Mouse (Mus musculus) CD8-positive naive resting alpha-beta T cell, adult 2 months (primary cell): ENCODE data around the gene Ywhaq.

ENCODE experiments used
- DNase-seq, 2 experiments: peaks; one replicate each; pipeline ENCODE4 v3.0.0; 2022; ENCODE audit warnings: low read depth in 2 of 2, low spot score in 2 of 2

Gene Ywhaq

DNA sequence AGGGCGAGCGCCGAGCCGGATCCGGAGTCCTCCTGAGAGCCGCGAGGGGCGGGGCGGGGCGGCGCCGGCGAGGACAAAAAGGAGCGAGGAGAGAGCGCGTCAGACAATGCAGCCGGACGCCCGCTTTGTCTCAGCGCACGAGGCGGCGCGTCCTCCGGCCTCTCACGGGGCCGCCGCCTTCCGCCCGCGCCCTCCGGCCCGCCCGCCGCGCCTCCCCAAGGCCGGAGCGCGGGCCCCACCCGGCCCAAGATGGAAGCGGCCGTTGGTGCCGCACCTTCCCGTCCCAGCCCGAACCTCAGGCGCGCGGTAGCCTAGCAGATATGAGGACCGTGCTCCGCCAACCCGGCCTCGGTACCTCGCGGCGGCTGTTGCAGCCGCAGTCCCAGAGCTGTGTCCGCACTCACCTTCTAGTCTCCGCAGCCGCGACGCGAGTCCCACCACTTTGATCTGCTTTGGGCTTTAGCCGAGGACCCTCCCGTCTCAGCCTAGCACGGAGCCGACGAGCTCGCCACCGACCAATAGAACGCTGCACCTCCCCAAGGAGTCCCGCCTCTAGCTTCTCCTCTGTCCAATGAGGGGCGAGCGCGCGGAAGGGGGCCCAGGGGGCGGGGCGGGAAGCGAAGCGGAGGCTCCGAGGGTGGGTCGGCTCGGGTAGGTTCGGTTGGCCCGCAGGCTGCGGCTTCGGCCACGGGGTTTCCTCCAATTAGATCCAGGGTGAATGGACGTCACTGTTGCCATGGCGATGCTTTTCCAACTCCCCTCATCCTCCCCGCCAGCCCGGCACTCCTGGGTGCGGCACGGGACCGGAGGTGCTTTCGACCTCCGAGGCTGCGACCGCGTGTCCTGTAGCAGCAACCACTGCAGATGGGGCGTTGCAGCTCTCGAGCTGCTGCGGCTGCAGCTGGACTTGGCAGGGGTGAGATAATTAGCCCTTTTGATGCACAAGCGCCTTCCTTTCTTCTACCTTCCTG is at the start of gene Ywhaq:
Gene Ywhaq (minus strand): TSS at position 538 of the 971 bp plus-strand sequence.
- DNase-seq = peak; percentile 84 to 89

DNA sequence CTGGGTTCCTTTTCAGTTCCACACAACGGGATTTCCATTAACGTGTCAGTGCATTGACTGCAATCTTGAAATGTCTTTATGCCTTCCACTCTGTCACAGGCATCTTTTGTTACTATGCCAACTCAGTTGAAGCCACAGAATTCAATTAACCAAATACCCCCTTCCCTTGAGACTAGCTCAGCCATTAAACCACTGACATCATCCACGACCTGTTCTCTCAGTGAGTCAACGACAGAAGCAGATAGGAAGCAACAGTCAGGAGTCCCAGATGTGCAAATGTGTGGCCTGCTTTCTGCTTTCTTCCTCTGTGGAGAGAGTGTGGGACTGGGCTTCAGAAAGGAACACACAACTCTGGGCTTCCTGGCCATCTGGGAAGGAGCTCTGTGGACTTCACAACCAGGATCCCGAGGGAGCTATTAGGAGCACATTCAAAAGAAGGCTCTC is 46.0 kb upstream of the Ywhaq start:
- no peak for DNase-seq

DNA sequence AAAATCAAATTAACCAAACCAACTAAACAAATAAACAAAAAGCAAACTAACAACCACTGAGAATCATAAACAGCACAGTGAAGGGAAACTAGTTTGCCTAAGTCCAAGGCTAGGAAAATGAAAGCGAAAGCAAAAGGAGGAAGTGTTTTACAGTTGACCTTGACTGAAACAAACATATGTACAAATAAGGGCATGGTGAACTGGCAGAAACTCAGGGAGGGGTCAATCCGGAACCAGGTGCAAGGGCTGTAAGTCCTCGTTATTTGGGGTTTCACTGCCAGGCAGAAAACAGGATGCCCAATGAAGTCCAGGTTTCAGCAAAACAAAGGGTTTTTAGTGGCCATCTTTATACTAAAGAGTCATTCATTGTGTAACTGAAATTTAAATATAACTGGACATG is 45.2 kb upstream of the Ywhaq start:
- no peak for DNase-seq

DNA sequence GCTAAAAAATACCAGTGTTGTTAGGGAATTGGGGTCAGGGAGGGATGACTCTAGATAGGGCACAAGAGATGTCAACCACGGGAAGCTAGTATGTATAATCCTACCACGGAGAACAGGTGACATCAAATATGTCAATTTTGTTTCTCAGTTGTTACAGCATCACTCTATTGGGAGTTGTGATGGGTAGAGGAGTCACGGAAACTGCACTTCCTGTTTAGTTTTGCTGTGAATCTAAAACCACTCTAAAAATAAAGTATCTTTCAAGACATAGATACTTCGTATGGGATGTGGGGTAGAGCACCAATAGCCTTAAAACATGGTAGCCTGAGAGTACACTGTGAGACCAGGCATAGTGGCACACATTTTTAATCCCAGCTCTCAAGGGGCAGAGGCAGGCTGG is 42.2 kb upstream of the Ywhaq start:
- no peak for DNase-seq

DNA sequence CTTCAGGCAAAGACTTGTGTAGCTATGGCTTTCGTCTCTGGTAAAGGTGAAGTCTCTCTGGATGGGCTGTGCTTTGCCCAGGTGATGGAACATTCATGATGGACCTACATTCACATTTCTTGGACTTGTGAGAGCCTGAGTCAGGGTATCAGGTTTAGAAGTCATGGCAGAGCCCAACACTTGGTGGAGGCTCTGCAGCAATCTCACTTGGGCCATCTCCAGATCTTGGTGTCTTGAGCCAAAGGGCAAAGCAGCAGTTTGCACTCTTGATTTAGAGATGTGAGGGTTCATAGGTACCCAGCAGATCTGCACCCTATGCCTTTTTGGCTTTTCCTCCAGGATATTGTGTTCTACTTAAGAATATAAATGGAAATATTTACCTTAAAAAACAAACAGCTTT is 38.6 kb upstream of the Ywhaq start:
- DNase-seq = no peak

DNA sequence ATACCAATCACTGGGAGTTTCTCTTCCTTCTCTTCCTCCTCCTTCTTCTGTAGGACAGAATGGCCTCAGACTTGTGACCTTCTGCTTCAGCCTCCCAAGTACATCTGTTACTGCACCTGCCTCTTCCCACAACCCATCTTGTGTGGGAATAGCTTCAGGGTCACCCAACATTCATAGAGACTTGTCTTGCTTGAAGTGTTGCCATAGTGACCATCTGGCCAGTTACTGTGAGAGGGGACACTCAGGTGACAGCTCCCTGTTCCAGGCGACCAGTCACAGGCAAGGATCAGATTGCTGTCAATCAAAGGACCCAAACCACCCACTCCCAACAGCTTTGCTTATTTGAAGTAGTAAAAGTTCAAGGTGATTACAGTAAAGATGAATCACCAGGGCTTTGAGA is 34.3 kb upstream of the Ywhaq start:
- peak in 1 of 2 experiments; percentile 14 for DNase-seq

DNA sequence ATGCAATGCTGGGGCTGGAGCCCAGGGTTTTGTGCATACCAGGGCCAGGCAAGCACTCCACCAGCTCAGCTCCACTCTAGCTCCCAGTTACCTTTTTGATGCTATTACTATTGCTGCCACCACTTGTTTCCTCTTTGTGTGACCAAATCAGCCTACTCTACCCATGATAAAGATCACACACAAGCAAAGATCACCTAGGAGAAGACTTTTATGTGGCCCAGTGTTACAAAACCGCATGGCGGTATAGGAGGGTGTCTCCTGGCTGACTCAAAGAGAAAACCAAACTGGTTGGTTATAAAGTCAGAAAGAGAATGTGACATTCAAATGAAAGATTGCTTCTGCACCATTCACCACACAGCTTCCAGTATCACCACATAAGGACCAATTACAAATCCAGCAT is 33.9 kb upstream of the Ywhaq start:
- peak; percentile 61 to 71 for DNase-seq

DNA sequence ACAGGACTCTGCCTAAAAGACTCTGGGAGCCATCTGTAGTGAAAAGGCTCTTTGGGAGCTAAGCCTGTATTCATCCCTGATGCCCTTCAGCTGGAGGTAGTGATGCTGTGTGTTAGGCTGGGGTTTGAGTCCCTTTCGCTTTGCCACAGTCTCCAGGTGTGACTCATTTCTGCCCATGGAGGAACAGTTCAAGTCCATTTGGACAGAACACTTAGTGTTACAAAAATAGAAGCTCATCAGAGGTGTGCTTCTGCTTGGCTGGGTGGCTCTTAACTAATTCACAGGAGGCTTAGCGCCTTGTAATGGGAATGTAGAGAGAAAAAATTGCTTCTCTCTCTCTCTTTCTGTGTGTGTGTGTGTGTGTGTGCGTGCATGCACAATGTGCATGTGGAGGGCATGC is 26.3 kb upstream of the Ywhaq start:
- no peak for DNase-seq

DNA sequence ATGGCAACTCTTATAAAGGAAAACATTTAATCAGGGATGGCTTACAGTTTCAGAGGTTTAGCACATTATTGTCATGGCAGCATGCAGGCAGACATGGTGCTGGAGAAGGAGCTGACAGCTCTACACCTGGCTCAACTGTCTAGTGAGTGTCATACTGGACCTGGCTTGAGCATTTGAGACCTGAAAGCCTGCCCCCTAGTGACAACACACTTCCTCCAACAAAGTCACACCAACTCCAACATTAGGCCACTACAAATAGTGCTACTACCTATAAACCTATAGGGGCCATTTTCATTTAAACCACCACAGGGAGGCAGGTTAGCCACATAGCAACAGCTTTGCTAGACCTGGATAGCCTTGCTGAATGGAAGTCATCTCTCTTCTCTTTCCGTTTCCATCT is 24.4 kb upstream of the Ywhaq start:
- no peak for DNase-seq

DNA sequence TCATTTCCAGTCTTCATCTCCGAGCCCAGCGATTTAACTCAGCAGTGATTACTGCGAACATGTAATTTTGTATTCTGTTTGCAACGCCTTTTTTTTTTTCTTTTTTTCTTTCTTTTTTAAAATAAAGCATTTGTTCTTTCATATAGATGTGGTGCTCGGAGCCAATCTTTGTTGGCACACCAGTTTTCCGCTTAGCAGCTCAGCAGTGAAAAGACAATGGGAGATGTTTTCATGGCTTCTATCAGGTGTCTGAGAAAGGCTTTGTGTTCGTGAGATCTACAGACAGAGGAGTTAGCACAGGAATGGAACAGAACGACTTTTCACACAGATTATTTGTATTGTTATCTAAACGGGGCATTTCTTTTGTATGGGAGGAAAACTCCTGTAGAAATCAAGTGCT is 22.0 kb upstream of the Ywhaq start:
- DNase-seq = no peak

DNA sequence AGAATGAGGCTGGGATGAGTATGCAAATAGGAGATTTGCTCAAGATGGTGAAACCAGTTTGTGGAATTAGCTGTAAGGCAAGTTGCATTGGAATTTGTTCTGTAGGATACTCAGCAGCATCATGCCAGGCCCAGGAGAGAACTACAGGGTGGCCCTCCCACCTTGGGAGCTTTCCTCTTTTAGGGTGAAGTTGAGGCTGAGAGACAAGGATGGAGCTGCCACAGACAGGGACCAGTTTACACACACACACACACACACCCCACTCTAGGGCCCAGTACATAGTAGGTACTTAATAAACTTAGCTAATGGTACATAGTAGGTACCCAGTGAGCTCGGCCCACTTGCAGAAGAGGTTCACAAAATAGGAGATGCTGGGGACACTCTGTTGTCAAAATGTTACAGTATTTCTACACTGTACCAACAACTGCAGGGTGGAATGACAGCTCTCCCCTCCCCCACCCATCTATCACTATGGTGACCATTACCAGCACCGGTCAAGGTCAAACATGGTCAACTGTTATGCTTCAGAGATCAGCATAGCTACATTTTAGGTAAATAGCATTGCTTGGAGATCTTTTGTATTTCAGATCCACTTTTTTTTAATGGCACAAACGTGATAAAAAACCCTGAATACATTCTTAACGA is 21.4 kb upstream of the Ywhaq start:
- DNase-seq = no peak

DNA sequence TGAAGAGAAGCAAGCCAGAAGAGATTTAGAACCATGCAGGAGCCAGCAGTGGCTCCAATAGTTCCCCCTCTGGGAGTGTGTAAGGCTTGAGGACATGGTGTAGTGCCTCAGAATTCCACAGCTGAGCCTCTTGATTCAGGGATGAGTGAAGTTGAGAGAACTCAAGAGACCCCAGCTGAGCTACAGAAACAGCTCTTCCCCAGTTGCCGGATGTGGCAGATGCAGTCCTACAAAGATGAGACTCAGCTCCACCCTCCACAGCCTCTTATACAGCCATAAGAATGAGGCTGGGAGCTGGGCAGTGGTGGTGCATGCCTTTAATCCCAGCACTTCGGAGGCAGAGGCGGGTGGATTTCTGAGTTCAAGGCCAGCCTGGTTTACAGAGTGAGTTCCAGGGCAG is 20.9 kb upstream of the Ywhaq start:
- no peak for DNase-seq

DNA sequence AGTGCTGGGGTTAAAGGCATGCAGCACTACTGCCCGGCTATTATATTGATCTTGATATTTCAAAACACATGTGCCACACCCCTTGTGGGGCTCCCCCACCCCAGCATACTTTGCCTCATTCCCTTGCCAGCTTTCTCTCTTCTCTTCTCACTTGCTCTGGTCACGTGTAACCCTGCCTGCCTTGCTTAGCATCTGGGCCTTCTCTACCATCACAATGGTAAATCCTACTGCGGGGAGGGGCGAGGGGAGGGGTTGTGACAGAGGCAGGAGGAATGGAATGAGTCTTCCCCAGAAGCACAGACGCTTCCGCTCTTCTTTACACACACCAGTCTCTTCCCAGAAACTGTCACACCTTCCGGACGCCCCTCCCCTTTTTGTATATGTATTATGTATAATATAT is 14.5 kb upstream of the Ywhaq start:
- DNase-seq = no peak

DNA sequence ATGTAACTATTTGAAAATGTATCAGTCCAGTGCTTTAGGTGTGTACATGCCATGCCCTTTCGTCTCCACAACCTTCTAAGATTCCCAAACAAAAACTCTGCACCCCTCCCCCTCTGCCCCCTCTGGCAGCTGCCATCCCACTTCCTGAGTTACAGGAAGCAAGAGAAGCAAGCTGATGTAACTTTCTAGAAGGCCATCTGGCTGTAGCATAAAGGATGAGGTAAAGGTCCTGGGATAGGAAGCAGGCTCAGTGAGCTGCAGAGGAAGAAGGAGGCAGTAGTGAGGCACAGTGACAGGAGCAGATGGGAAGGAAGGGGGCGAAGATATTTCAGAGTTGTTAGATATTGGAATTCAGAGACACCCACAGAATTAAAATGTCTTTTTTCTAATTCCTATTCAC is 13.6 kb upstream of the Ywhaq start:
- DNase-seq = no peak

DNA sequence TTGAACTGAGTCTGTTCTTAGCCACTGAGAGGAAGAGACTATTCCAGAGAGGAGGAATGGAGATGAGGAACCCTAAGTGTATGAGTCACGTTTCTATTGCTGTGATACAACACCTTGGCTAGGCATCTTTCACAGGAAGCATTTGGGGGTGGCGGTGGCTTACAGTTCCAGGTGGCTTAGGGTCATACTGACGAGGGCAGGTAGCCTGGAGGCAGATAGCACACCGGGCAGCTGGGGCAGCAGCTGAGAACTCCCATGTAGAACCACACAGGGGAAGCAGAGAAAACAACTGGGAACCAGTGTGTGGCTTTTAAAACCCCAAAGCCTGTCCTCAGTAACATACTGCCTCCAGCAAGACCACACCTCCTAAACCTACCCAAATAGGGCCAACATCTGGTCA is 12.7 kb upstream of the Ywhaq start:
- no peak for DNase-seq

DNA sequence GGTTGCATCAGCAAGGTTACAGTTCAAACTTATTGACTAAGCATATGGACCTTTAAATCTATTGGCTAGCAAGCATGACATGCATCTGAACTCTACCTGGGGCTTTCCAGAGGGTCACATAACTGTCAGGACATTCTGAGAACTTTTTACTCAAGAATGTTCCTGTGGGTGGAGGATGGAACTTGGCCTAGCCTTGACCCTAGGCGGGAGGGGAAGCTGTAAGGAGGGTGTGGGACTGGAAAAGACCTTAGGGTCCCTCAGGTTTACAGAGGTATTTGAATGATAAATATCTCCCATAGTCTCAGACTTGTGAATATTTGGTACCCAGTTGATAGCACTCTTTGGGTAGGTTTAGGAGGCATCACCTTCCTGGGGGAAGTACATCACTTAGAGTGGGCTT is 11.6 kb upstream of the Ywhaq start:
- DNase-seq = no peak

DNA sequence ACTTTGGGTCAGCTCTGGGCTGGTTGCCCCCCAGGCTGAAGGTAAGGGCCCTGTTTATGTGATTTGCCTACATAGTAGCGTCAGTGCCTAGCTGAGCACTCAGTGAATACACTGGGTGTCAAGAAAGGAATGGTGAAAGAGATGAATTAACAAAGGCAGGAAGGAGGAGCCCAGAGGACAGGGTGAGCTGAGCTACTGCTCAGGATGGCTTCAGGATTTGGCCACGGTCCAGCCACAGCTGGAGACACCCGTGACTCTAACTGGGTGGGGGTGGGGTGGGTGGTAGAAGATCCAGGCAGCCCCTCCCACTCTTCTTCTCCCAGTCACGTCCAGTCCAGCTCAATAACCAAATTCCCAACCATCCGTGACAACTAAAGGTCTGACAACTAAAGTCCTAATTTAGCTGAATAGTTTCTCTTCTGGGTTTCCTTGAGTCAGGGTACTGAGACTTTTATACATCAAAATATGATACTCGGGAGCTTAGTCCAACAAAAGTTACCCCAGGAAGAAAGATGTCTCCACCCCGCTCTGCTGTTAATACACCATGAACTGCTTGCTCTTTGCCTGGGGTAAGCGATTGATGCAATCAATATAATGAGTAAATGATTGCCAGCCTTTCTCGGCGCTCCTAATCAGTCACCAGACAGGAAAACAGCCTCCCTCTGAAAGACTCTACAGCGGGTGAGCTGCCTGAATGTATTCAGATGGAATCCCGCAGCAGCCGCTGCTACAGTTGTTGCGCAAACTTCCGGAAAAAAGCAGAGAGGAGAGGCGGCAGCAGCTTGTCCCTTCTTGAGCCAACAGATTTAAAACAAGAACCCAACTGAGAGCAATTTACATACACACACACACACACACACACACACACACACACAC is 8.9 kb upstream of the Ywhaq start:
- no peak for DNase-seq

DNA sequence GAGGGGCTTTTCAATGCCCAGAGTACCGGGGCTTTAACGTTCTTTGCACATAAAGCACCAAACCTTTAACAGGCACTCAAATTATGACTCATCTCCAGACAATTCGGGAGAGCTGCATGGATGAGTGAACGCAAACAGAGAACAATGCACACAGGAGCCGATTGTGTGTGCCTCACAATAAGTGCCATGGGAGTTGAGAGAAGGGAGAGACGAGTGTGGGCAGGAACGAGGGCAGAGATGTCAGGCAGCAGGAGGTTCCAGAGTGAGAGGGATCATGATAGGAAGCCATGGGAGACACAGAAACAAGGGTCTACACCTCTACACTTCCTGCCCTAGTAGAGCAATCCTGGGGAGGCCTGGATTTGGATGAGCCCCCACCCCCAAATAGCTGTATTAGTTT is 7.2 kb upstream of the Ywhaq start:
- DNase-seq = no peak

DNA sequence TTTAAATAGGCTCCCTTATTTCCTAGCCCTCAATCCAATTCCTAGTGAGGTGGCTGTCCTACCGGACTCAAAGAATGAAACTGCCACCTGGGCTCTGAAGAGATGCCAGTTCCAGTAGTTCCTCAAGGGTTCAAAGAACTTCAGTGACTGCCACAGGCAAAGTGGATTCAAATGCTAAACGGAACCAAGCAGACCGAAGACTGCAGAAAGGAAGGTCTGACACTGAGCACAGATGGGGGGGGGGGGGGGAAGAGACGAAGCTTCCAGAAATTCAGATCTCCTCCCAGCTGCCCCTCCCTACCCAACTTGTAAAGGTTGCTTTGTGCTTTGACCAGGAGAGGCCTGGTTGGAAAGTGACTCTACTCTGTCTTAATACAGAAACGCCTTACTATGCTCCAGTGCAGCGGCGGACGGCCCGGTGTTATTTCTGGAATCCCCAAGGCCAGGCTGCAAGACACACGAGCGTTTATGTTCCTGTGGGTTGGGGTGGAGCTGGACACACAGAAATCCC is 1.2 kb upstream of the Ywhaq start:
- DNase-seq = no peak

DNA sequence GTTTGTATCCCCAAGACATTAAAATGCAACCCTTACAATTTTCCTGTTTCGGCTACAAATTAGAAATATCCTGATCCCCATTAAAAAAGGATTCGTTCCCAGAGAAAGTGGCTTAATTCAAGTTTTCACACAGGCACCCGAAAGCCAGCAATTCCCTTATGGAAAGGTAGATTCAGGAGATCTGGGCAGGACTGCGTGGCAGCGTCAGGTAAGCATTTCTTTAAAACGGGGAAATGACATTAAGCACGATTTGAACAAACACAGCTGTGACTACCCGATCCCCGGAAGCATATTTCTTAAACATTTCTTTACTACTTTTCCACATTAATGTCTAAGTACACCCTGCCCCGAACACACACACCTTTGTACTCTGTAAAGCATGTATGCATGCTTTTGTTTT is 646 bp upstream of the Ywhaq start:
- no peak for DNase-seq

DNA sequence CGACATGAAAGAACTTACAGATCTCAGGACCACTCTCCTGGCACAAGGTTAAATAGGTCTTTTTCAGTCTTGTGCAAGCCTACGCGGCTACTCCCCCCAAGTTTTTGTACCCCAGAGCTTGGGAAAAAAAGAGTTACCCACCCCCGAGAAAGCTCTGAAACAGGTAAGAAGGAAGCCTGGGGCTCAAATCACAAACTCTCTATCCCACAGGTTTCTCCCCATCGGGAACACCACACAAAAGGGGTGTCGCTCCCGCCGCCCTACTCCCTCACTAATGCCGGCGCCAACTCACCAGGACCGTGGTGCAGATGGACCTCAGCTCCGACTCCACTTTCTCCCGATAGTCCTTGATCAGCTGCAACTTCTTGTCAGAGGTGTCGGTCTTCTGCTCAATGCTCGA is 931 bp downstream of the Ywhaq start:
- no peak for DNase-seq
